Mouse (Mus musculus) spleen, postnatal 14 days (tissue): ENCODE data around the gene Cbx1.
A peak's percentile ranks its signal among the peaks of the same experiment; 100 is the strongest.
"Not testable (repeated sequence)": the region's sequence is repeated elsewhere in the genome, so short reads cannot be mapped to it uniquely, and the experiment has no call there.

ENCODE experiments used
- DNase-seq, 2 experiments: peaks; one replicate each; pipeline ENCODE4 v3.0.0; 2021 to 2022; ENCODE audit warnings: low spot score in 2 of 2

Gene Cbx1

DNA sequence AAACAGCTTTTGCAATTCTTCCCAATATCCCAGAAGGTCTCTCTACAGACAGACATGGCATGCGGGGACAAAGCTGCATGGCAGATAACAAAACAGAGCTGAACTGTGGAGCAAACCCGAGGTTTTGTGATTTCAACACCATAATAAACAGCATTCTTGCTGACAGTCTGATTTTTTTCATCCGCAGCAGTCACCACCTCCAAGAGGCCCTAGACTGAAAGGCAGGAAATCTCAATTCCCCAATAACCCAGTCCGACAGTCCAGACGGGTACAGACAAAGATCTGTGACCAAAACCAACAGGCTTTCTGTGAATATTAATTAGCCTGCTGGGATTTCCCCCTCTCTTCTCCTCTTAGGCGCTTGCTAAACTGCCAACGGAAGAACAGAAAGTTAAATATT lies 13.3 kb upstream of the Cbx1 start:
- DNase-seq = no peak

DNA sequence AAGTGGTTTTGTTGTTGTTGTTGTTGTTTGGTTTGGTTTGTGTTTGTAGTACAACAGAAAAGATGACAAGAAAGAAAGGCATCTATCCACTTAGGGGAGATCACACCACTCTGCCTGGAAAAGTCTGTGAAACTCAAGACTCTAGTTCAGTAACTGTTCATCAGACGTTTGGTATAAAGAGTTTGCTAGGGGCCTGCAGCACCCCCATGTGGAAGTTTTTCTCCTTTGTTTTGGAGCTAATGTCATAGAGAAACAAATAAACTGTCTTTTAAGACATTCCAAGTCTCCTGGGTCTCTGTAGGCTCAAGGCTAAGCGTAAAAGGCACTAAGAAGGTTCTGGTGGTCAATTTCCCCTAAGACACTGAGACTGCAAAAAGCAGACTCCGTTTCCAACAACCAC lies 12.9 kb upstream of the Cbx1 start:
- DNase-seq = no peak

DNA sequence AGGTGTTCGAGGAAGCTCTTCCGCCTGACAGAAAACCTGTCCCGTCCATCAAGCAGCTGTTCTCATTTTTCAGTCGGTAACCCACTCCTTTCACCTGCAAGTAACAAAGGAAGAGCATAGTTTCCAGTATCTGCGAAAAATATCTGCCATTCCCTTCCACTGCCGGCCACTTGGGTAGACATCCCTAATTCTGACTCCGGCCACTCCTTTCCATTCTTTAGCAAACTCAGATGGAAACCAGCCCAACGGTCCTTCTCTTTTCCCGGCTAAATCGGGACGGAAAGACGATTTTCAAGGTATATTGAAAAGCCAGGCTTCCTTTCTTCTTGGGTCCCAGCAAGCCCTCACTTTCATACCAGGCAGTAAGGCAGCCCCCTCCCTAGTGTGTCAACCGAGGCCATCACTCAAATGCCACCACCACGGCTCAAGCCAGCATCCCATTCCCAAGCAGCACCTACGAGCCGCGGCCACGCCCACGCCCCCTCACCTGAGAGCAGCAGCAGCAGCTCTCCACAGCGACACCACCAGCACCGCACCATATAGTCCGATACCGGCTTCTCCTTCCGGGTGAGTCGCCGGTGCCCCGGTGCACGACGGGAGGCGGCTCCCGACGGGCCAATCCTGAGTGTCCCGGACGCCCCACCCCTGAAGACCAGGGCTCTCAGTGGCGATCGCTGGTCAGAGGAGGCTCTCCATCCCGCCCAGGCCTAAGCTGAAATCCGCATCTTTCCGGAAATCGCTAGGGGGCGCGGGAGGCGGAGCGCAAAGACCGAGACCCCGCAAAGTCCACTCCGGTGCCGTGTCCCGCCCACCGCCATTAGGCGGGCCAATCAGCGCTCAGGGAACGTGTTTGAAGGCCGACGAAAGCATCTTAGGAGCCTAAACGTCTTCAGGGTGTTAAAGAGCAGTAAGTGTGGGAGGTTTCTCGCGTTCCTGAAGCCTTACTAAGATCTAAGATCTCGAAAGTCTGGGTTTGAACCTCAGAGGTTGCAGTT lies 11.7 kb upstream of the Cbx1 start, which contains the start of gene Snx11:
Snx11 (minus strand) TSS at position 592 of the 995 bp plus-strand sequence.
- DNase-seq = peak; percentile 99

DNA sequence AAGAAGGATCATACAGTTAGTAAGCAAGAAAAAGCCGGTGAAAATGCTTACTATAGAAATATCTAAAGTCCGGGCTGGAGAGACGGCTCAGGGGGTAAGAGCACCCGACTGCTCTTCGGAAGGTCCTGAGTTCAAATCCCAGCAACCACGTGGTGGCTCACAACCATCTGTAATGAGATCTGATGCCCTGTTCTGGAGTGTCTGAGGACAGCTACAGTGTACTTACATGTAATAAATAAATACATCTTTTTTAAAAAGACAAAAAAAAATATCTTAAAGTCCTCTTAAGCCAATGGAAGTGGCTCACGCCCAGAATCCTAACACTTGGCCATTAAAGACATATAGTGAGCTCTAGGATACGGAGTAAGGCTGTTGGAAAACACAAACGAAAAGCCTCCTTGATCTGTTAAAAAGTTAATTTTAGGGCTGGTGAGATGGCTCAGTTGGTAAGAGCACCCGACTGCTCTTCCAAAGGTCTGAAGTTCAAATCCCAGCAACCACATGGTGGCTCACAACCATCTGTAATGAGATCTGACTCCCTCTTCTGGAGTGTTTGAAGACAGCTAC lies 10.8 kb upstream of the Cbx1 start:
- not testable (repeated sequence) for DNase-seq

DNA sequence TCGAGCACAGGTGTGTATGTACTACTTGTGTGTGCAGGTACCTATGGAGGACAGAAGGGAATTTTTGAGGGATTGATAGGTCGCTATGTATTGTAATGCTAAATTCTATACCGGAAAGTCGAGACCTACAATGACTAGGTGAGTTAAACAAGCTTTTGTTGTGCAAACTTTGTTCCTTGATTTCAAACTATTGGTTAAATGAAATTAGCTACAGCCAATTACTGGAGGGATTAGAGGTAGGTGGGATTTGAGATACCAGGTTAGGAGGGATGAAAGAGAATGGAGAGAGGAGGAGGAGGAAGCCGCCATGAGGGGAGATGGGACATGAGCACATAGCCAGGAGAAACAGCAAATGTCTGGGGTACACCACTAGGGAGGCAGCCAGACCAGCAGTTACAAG lies 8.6 kb upstream of the Cbx1 start:
- DNase-seq = no peak

DNA sequence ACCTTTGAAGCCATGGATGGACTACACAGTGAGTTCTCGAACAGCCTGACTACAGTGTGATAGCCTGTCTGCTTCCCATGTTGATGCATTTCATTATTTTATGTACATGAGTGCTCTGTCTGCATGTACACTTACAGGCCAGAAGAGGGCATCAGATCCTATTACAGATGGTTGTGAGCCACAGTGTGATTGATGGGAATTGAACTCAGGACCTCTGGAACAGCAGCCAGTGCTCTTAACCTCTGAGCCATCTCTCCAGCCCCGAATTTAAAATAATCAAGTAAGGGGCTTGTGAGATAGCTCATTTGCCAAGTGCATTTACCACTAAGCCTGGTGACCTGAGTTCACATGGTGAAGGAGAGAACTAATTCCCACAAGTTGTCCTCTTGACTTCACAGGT lies 7.5 kb upstream of the Cbx1 start:
- DNase-seq = no peak

DNA sequence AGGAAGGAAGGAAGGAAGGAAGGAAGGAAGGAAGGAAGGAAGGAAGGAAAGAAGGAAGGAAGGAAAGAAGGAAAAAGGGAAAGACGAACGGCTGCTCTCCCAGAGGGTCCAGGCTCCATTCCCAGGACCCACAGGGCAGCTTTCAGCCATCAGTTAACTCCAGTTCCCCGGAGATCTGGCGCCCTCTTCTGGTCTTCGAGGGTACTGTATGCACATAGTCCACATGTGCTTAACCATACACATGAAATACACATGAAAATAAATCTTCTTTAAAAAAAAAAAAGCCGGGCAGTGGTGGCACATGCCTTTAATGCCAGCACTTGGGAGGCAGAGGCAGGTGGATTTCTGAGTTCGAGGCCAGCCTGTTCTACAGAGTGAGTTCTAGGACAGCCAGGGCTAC lies 4.1 kb upstream of the Cbx1 start:
- peak; percentile 66 to 81 for DNase-seq

DNA sequence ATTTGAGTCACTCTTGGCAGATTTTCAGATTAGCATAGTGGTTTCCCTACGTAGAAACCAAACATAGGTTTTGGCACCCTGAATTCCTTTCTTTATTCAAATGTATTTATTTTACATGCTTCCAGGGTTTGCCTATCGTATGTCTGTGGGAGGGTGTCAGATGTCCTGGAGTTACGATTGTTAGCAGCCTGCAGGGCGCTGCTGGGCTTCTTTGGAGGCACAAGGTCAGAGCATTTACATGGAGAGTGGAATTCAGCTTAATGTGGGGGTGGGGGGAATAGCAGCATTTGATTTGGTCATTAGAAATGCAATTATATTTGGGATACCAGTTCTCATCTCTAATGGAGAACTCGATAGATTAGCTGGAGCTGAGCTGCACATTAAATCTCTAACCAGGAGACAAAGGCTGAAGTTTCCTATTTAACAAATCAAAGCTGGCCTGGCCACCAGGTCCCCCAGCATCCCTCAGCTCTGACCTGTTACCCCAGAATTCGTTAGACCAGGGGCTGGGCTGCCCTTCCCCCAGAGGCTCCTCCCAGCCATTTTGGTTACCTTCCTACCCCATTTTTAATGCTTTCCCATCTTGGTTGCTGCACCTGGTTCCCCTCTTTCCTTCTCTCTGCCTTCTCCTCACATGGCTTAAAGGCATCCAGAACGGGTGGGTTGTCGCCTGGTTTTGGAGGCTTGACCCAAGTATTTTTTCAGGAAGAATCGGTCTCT lies 2.0 kb upstream of the Cbx1 start:
- DNase-seq = no peak

DNA sequence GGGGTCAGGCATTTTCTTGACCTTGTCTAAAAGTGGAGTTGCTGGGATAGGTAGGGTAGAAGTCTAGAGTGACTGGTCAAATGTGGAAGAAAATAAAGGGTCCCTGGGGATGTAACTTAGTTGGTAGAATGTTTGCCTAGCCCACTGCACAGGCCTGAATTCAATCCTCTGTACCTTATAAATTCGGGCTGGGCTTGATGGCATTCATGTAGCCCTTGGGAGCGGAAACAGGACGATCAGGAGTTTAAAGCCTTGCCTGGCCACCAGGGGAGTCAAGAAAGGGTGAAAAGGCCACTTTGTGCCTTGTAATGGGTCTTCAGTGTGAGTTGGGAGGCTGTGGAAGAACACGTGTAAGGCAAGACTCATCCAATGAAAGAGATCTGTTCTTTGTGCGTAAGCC lies 1.1 kb downstream of the Cbx1 start:
- DNase-seq = no peak

DNA sequence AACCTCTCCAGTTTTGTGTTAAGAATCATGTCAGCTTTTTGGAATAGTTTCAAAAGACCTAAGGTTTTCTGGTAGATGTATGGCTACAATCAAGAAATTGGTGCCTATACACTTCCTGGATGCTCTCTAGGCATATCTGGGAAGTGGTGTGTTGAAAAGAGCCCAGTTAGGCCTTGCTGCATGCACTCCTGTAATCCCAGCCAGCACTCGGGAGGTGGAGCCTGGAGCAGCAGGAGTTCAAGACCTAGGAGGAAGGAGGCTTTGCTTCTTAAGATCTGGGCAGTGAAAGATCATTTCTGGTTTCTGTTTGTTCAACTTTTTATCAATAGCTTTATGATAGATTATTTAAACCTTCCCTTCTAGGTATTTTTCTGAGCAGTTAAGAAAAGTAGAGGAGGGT lies 1.8 kb downstream of the Cbx1 start:
- no peak for DNase-seq

DNA sequence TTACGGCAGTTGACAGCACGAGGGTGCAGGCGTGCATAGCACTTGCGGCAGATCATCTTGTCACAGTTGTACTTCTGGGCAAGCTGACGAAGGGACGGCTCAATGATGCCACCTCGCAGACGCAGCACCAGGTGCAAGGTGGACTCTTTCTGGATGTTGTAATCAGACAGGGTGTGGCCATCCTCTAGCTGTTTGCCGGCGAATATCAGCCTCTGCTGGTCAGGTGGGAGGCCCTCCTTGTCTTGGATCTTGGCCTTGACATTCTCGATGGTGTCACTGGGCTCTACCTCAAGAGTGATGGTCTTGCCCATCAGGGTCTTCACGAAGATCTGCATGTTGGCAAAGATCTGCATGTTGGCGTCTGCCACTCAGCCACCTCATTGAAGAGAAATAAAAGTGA lies 6.6 kb downstream of the Cbx1 start:
- no peak for DNase-seq

DNA sequence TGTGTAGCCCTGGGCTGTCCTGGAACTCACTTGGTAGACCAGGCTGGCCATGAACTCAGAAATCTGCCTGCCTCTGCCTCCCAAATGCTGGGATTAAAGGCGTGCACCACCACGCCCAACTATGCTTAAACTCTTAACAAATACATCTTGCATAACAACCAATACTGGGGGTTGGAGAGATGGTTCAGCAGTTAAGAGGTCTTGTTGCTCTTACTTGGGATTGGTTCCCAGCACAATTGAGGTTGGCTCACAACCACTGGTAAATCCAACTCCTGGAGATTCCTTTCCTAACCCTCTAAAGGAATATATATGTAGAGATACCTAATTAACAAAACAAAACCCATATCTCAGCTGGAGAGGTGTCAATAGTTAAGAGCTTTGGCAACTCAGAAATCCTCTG lies 7.2 kb downstream of the Cbx1 start:
- no peak for DNase-seq

DNA sequence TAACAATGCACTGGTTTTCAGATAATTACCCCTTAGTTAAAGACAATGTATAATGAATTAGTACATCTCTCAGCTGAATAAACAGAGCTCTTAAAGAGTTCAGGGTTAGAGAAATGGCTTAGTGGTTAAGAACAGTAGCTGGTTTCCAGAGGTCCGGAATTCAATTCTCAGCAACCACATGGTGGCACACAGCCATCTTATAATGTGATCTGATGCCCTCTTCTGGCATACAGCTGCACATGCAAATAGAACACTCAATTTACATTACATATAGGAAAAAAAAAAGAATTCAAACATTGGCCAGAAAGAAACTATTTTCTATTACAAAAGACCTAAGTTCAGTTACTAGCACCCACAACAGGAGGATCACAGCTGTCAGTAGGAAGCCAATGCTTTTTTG lies 7.7 kb downstream of the Cbx1 start:
- DNase-seq = no peak

DNA sequence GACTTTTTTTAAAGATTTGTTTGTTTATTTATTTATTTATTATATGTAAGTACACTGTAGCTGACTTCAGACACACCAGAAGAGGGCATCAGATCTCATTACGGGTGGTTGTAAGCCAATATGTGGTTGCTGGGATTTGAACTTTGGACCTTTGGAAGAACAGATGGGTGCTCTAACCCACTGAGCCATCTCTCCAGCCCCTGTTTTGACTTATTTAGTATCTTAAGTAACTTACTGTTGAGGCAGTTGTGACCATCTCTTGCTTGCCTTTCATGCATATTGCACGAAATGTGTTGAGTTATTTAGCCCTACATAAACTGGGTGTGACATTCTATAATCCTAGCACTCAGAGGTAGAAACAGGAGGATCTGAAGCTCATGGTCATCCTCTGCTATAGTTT lies 10.6 kb downstream of the Cbx1 start:
- no peak for DNase-seq

DNA sequence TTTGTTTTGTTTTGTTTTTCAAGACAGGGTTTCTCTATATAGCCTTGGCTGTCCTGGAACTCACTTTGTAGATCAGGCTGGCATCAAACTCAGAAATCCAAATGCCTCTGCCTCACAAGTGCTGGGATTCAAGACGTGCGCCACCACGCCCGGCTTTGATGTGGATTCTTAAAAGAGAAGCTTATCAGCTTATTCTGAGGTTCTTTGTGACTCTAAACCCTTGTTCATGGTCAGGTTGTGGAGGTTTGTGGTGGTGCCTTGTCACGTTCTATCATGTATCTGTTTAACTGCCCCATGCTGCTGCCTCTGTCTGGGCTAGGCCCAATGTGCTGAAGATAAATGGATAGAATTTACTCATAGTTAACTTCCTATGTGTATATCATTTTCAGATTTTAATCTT lies 16.7 kb downstream of the Cbx1 start:
- no peak for DNase-seq

DNA sequence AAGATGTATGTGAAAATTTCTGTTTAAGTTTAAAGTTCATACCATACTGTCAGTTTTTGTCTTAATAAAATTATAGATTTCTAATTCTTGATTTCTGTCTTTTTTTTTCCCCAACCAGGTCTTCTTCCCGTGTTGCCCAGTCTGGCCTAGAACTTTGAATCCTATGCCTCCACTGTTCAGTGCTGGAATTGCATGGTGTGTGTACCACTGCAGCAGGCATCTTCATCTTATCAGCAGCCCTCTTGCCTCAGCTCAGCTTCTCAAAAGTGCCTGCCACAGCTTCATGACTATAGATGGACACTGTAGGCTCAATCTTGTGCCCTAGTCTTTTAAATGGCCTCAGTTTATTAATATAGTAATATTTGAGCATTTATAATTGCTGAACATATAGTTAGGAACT lies 19.1 kb downstream of the Cbx1 start:
- DNase-seq = no peak

DNA sequence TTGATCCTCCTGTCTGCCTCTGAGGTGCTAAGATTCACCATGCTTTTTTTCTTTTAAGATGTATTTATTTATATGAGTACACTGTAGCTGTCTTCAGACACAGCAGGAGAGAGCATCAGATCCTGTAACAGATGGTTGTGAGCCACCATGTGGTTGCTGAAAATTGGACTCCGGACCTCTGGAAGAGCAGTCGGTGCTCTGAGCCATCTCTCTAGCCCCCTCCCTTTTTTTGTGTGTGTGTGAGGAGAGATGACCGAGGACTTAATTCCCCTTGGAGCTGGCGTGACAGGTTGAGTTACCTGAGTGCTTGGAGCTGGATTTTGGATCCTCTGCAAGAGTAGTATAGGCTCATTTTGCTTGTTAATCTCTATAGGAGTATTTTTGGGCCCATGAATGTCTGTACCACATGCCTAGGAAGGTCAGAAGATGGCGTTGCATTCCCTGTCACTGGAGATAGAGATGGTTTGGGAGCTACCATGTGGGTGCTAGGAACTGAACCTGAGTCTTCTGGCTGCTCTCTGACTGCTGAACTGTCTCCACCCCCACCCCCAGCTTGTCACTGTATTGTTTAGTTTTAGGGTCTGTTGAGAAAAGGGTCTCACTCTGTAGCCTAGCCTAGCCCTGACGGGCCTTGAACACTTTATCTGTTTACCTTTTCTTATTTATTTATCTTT lies 20.8 kb downstream of the Cbx1 start:
- DNase-seq = no peak

DNA sequence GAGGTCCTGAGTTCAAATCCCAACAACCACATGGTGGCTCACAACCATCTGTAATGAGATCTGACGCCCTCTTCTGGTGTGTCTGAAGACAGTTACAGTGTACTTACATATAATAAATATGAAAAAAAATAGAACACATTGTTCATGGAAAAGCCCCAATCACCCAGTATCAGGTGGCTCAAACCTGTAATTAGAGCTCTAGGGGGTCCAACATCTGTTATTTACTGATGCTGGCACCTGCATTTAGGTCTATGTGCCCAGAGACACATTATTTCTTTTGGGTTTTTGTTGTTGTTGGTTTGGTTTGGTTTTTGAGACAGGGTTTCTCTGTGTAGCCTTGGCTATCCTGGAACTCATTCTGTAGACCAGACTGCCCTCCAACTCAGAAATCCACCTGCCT lies 22.3 kb downstream of the Cbx1 start:
- DNase-seq = not testable (repeated sequence)

DNA sequence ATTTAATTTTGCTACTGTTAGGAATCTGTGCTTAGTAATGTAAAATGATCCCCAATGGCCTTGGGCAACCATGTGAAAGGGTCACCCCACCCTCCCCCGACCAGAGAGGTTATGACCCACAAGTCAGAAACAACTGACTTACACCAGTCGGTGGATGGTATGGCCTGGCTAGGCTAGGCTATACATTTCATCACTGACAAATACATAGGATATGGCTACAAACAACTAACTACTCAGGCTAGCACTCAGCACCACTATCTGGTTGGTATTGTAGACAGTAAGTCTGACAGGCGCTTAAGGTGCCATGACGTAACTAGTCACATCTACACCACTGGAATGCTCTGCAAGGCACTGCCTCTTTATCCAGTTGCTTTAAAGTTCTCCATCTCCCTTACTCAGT lies 24.5 kb downstream of the Cbx1 start:
- DNase-seq = no peak

DNA sequence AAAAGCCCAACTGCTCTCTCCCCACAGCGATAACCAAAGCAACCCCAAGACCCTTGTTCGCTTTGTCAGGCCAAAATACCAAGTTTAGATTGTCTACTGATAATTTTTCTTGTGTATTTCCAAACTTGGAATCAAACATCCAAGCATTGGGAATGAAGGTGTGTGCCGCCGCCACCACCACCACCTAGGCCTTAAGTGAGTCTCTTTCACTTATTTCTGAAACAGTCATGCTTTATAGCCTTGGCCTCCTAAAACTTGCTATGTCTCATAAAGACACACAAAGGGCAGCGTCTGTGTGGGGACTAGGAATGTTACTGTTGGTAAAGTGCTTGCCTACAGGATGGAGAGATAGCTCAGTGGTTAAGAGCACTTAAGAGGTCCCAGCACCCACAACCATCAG lies 25.0 kb downstream of the Cbx1 start:
- no peak for DNase-seq

DNA sequence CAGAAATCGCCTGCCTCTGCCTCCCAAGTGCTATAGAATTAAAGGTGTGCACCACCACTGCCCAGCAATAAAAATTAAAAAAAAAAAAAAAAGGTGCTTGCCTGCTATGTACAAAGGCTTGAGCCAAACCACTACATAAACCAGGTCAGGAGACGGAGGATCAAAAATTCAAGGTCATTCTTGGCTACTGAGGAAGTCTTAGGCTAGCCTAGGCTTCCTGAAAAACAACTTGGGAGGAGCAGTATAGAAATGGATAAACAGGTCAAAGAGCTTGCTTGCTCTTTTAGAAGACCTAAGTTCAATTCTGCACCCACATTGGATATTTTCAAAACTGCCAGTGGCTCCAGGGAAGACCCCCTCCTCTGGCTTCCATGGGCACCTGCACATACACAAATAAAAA lies 25.5 kb downstream of the Cbx1 start:
- no peak for DNase-seq

DNA sequence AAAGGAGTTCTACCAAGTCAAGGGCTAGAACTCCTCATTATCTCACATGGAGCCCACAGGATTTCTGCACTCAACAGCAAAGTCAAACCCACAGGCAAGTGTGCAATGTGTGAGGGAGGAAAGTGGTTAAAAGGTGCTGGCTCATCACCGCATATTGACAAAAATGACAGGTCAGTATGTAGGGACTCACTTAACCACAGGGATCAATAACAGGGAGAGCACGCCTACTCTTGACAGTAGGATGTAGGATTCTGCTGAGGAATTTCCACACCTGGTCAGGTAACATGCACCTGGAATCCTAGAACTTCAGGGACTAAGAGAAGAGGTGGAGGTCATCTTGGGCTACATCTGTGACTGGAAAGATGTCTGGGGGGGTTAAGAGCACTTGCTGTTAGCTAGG lies 27.0 kb downstream of the Cbx1 start:
- DNase-seq = no peak
